Mouse (Mus musculus) cerebellum, adult 2 months (tissue): ENCODE measurements at regions not wholly inside any gene's neighbourhood (a gene's known extent, or its start where the extent isn't known, plus 50 kb on each side); places are given as distances from the start of the nearest gene placed in this dataset.

Source experiments
- CTCF ChIP-seq: fragments of 200-500 bp; IDR thresholded peaks from 2 replicates; pipeline ENCODE4 v1.5.1; 2011; ENCODE audit warnings: low read depth, mild to moderate bottlenecking, control low read depth, low read length, moderate library complexity, borderline replicate concordance; ENCODE audit not compliant: insufficient read depth
- POLR2A ChIP-seq: fragments of 200-500 bp; IDR thresholded peaks from 2 replicates; pipeline ENCODE4 v1.6.1; 2011; ENCODE audit warnings: low read length, control low read depth, borderline replicate concordance; ENCODE audit not compliant: insufficient read depth

GRCm38 (mm10) chr4:31838592-31838991 lies 125.3 kb upstream of the Map3k7 start:
- no peak for TF ChIP-seq POLR2A
- no peak for TF ChIP-seq CTCF
